In genomic region chr3:79977656-79978450, GRCm38 (mm10) we compare ENCODE assay signal across 13 mouse cellular contexts.
DNase-seq lines count a peak whose midpoint lies in the region; ATAC-seq and TF ChIP-seq lines count a peak whose summit lies in the region.
"Had no signal": no experiment of that assay in that cellular context is flagged by ENCODE, and none has a peak within 500 bp of the region (broad histone marks: within the 10 kb centered on the region; RNA-seq: fewer than 3 reads in every experiment).

No protein-coding gene starts in this region.

- peak overlapping the region; percentile 13; the same call in 1 of the 2 replicates for H3K27ac ChIP-seq in hindbrain, embryonic 10.5 days
- no peak overlapping the region for H3K27ac ChIP-seq in hindbrain, embryonic 12.5 days
- H3K27ac ChIP-seq in heart, embryonic 15.5 days: peak overlapping the region; percentile 75
- H3K27ac ChIP-seq in lung, postnatal 0 days (ENCODE audit: low read length): peak overlapping the region; percentile 54
- H3K27ac ChIP-seq in midbrain, embryonic 13.5 days: no peak overlapping the region

- no peak overlapping the region for H3K9ac ChIP-seq in hindbrain, embryonic 12.5 days
- no peak overlapping the region for H3K9ac ChIP-seq in heart, embryonic 15.5 days
- no peak overlapping the region for H3K9ac ChIP-seq in lung, postnatal 0 days (replicated peaks; ENCODE audit: low read depth)
- no peak overlapping the region for H3K9ac ChIP-seq in midbrain, embryonic 13.5 days (replicated peaks)
- H3K9ac ChIP-seq: forebrain, postnatal 0 days had no signal

- H3K4me2 ChIP-seq in hindbrain, embryonic 12.5 days (replicated peaks): no peak overlapping the region
- no peak overlapping the region for H3K4me2 ChIP-seq in heart, embryonic 15.5 days
- H3K4me2 ChIP-seq in lung, postnatal 0 days (replicated peaks; ENCODE audit: low read depth, low read length): no peak overlapping the region
- no peak overlapping the region for H3K4me2 ChIP-seq in midbrain, embryonic 13.5 days (replicated peaks)

- ATAC-seq in hindbrain, embryonic 12.5 days (ENCODE audit: low FRiP score): no peak
- peak; percentile 53; the same call in 1 of the 2 replicates for ATAC-seq in heart, embryonic 15.5 days (replicated peaks; ENCODE audit: insufficient number of reproducible peaks, insufficient read depth, low FRiP score, low read depth)
- peak; percentile 77 for ATAC-seq in lung, postnatal 0 days
- ATAC-seq in erythroblast, adult 5-6 weeks (replicated peaks; ENCODE audit: low FRiP score, poor library complexity, severe bottlenecking): no peak
- no peak for ATAC-seq in midbrain, embryonic 13.5 days
- ATAC-seq: forebrain, postnatal 0 days had no signal

- no peaks in the 10 kb centered on the region for H3K9me3 ChIP-seq in hindbrain, embryonic 10.5 days
- H3K9me3 ChIP-seq in hindbrain, embryonic 12.5 days (replicated peaks): no peaks in the 10 kb centered on the region
- H3K9me3 ChIP-seq in heart, embryonic 15.5 days (replicated peaks): no peaks in the 10 kb centered on the region
- H3K9me3 ChIP-seq in lung, postnatal 0 days (ENCODE audit: low read length): no peaks in the 10 kb centered on the region
- no peaks in the 10 kb centered on the region for H3K9me3 ChIP-seq in midbrain, embryonic 13.5 days
- H3K9me3 ChIP-seq: G1E had no signal

- TF ChIP-seq EP300 in lung, postnatal 0 days (IDR thresholded peaks at IDR 0.05): peak; percentile 99

- no peaks in the 10 kb centered on the region for H3K27me3 ChIP-seq in hindbrain, embryonic 10.5 days (ENCODE audit: insufficient read depth, poor library complexity, severe bottlenecking)
- no peaks in the 10 kb centered on the region for H3K27me3 ChIP-seq in hindbrain, embryonic 12.5 days
- no peaks in the 10 kb centered on the region for H3K27me3 ChIP-seq in heart, embryonic 15.5 days
- no peaks in the 10 kb centered on the region for H3K27me3 ChIP-seq in lung, postnatal 0 days (replicated peaks; ENCODE audit: insufficient read depth, low read length)
- H3K27me3 ChIP-seq in midbrain, embryonic 13.5 days: no peaks in the 10 kb centered on the region

- WGBS in hindbrain, embryonic 10.5 days: 77% methylated on average over 11 of the region's 11 CpGs
- 70% methylated on average over 11 of the region's 11 CpGs for WGBS in hindbrain, embryonic 12.5 days
- 45% methylated on average over 11 of the region's 11 CpGs for WGBS in heart, embryonic 15.5 days
- 35% methylated on average over 11 of the region's 11 CpGs for WGBS in lung, postnatal 0 days
- 85% methylated on average over 11 of the region's 11 CpGs for WGBS in midbrain, embryonic 13.5 days

- no peaks in the 10 kb centered on the region for H3K36me3 ChIP-seq in hindbrain, embryonic 10.5 days
- H3K36me3 ChIP-seq in hindbrain, embryonic 12.5 days: no peaks in the 10 kb centered on the region
- H3K36me3 ChIP-seq in heart, embryonic 15.5 days: no peaks in the 10 kb centered on the region
- H3K36me3 ChIP-seq in lung, postnatal 0 days (ENCODE audit: insufficient read depth, low read length): no peaks in the 10 kb centered on the region
- no peaks in the 10 kb centered on the region for H3K36me3 ChIP-seq in midbrain, embryonic 13.5 days
- H3K36me3 ChIP-seq: G1E had no signal

- TF ChIP-seq CTCF in lung, postnatal 0 days (IDR thresholded peaks at IDR 0.05): no peak

- peak; percentile 41 for DNase-seq in hindbrain, embryonic 10.5 days (ENCODE audit: low spot score)
- peak; percentile 43 for DNase-seq in adipocyte (ENCODE audit: low spot score)
- DNase-seq in lung, postnatal 0 days (ENCODE audit: low spot score): peak; percentile 80
- no peak for DNase-seq in retina, postnatal 1 day
- DNase-seq: forebrain, postnatal 0 days; layer of hippocampus, postnatal 36 days; midbrain, embryonic 14.5 days; spleen, adult 18-20 months had no signal

- peaks cover 17% of the 10 kb centered on the region for H3K4me1 ChIP-seq in hindbrain, embryonic 10.5 days (replicated peaks)
- H3K4me1 ChIP-seq in hindbrain, embryonic 12.5 days: peaks cover 3% of the 10 kb centered on the region
- H3K4me1 ChIP-seq in heart, embryonic 15.5 days (replicated peaks): peaks cover 35% of the 10 kb centered on the region
- peaks cover 9% of the 10 kb centered on the region; the same call in 1 of the 2 replicates for H3K4me1 ChIP-seq in lung, postnatal 0 days (ENCODE audit: insufficient read depth, low read depth, low read length)
- no peaks in the 10 kb centered on the region for H3K4me1 ChIP-seq in midbrain, embryonic 13.5 days (replicated peaks)

- no peak overlapping the region for H3K4me3 ChIP-seq in hindbrain, embryonic 10.5 days
- no peak overlapping the region for H3K4me3 ChIP-seq in hindbrain, embryonic 12.5 days
- H3K4me3 ChIP-seq in heart, embryonic 15.5 days: no peak overlapping the region
- no peak overlapping the region for H3K4me3 ChIP-seq in lung, postnatal 0 days (ENCODE audit: low read depth, low read length)
- no peak overlapping the region for H3K4me3 ChIP-seq in midbrain, embryonic 13.5 days (replicated peaks)

Comparison
In these comparisons a context has a peak if more than half of its experiments do, and no peak if none do; other contexts are left out.
1. H3K27ac ChIP-seq: peak in hindbrain, embryonic 10.5 days (single experiment), heart, embryonic 15.5 days (single experiment) and lung, postnatal 0 days (single experiment); none in hindbrain, embryonic 12.5 days (single experiment) and midbrain, embryonic 13.5 days (single experiment).
2. ATAC-seq: peak in heart, embryonic 15.5 days (single experiment) and lung, postnatal 0 days (single experiment); none in hindbrain, embryonic 12.5 days (single experiment), erythroblast, adult 5-6 weeks (single experiment) and midbrain, embryonic 13.5 days (single experiment).